Mouse (Mus musculus) thymus, adult 2 months (tissue): Measurements from ENCODE around the gene Igf1r.

ENCODE experiments used
- CTCF ChIP-seq: fragments of 200-500 bp; IDR thresholded peaks from 2 replicates; pipeline ENCODE4 v1.5.1; 2012; ENCODE audit warnings: mild to moderate bottlenecking, control low read depth, low read length, moderate library complexity, borderline replicate concordance; ENCODE audit not compliant: control insufficient read depth, poor library complexity, insufficient read depth; ENCODE audit errors: extremely low read depth
- POLR2A ChIP-seq: fragments of 200-500 bp; IDR thresholded peaks from 2 replicates; pipeline ENCODE4 v1.6.1; 2012; ENCODE audit warnings: mild to moderate bottlenecking, low read length, control low read depth, moderate library complexity; ENCODE audit not compliant: control insufficient read depth, poor library complexity, insufficient read depth; ENCODE audit errors: extremely low read depth

- TF ChIP-seq POLR2A (no peak), CTCF (no peak)
Measured at GRCm38 (mm10) chr7:67973180-67974014, 20.8 kb downstream of the Igf1r start.
